In genomic region chr7:28601668-28602067, GRCm38 (mm10) we compare ENCODE assay signal across 9 mouse cellular contexts. TPM values are rescaled to one million over a fixed set of nuclear protein-coding genes. Genes with fewer than 3 reads are reported as not detected.
A peak's percentile ranks its signal among the peaks of the same experiment; 100 is the strongest.
DNase-seq lines count a peak whose midpoint lies in the region; ATAC-seq and TF ChIP-seq lines count a peak whose summit lies in the region.
"Had no signal": no experiment of that assay in that cellular context is flagged by ENCODE, and none has a peak within 500 bp of the region (broad histone marks: within the 10 kb centered on the region; RNA-seq: fewer than 3 reads in every experiment).

No protein-coding gene starts in this region.

- H3K27me3 ChIP-seq in thymus, adult 2 months (ENCODE audit: control insufficient read depth, insufficient read depth, low read length) = no peaks in the 10 kb centered on the region
- no peaks in the 10 kb centered on the region for H3K27me3 ChIP-seq in embryonic facial prominence, embryonic 11.5 days (ENCODE audit: control insufficient read depth, insufficient read depth, low read length)
- H3K27me3 ChIP-seq: heart, embryonic 15.5 days had no signal

- H3K9me3 ChIP-seq in embryonic facial prominence, embryonic 11.5 days (replicated peaks; ENCODE audit: control insufficient read depth, low read length) = no peaks in the 10 kb centered on the region
- H3K9me3 ChIP-seq: heart, embryonic 15.5 days had no signal

- H3K4me1 ChIP-seq in thymus, adult 2 months (replicated peaks; ENCODE audit: control insufficient read depth, insufficient read depth, low read length) = peaks cover 9% of the 10 kb centered on the region
- H3K4me1 ChIP-seq in embryonic facial prominence, embryonic 11.5 days (ENCODE audit: control insufficient read depth, insufficient read depth, low read length) = peaks cover under 1% of the 10 kb centered on the region; the same call in 1 of the 2 replicates

- no peak for ATAC-seq in cerebellum, adult (ENCODE audit: insufficient number of reproducible peaks, low FRiP score, low TSS enrichment)
- ATAC-seq in embryonic facial prominence, embryonic 11.5 days (replicated peaks; ENCODE audit: insufficient number of reproducible peaks, low FRiP score, low TSS enrichment, low read depth) = no peak
- ATAC-seq in inflammation-experienced regulatory T-cells, adult 6 months = peak; percentile 21

- H3K27ac ChIP-seq in thymus, adult 2 months (ENCODE audit: control insufficient read depth, insufficient read depth, low read length) = no peak overlapping the region
- no peak overlapping the region for H3K27ac ChIP-seq in embryonic facial prominence, embryonic 11.5 days (replicated peaks; ENCODE audit: low read depth, low read length)
- H3K27ac ChIP-seq: heart, embryonic 15.5 days had no signal

- 48% methylated on average over 7 of the region's 7 CpGs for WGBS in thymus, adult 2 months
- WGBS in embryonic facial prominence, embryonic 11.5 days = 26% methylated on average over 7 of the region's 7 CpGs

- H3K4me2 ChIP-seq in embryonic facial prominence, embryonic 11.5 days (ENCODE audit: low read depth, low read length) = no peak overlapping the region
- H3K4me2 ChIP-seq: heart, embryonic 15.5 days had no signal

- peak; percentile 60 for DNase-seq in cerebellum, adult 11 months
- peak; percentile 49 for DNase-seq in thymus, adult 2 months
- no peak for DNase-seq in thymus, adult 18-20 months
- DNase-seq in embryonic facial prominence, embryonic 11.5 days (ENCODE audit: low spot score) = peak; percentile 79
- peak; percentile 75 for DNase-seq in mesoderm, embryonic 11.5 days (ENCODE audit: low read depth, low spot score)
- DNase-seq in thymus, postnatal 10 days (ENCODE audit: low spot score in 2 of 2) = peak; percentile 40 to 69

- no peak overlapping the region for H3K9ac ChIP-seq in embryonic facial prominence, embryonic 11.5 days (replicated peaks; ENCODE audit: low read length)
- H3K9ac ChIP-seq: heart, embryonic 15.5 days had no signal

- no peak overlapping the region for H3K4me3 ChIP-seq in thymus, adult 2 months (ENCODE audit: control insufficient read depth, insufficient read depth, low read length)
- no peak overlapping the region for H3K4me3 ChIP-seq in embryonic facial prominence, embryonic 11.5 days (ENCODE audit: low read depth, low read length)
- H3K4me3 ChIP-seq: heart, embryonic 15.5 days had no signal

- no peaks in the 10 kb centered on the region for H3K36me3 ChIP-seq in thymus, adult 2 months (ENCODE audit: control insufficient read depth, insufficient read depth, low read length)
- no peaks in the 10 kb centered on the region for H3K36me3 ChIP-seq in embryonic facial prominence, embryonic 11.5 days (replicated peaks; ENCODE audit: control insufficient read depth, insufficient read depth, low read depth, low read length)
- H3K36me3 ChIP-seq: heart, embryonic 15.5 days had no signal

- TF ChIP-seq POLR2A in thymus, adult 2 months (IDR thresholded peaks at IDR 0.05; ENCODE audit: control insufficient read depth, extremely low read depth, insufficient read depth, low read length, poor library complexity) = no peak

- no peak for TF ChIP-seq CTCF in thymus, adult 2 months (IDR thresholded peaks at IDR 0.05; ENCODE audit: borderline replicate concordance, control insufficient read depth, extremely low read depth, insufficient read depth, low read length, poor library complexity)

RNA-seq across cellular contexts. Expression of gene Pak4, which starts 3.7 kb away (rescaled TPM):
- polyA plus RNA-seq in thymus, adult 2 months (2012; rRNA removed) = 32.8 and 37.7 TPM in 2 replicates
- 25.6 and 28.6 TPM in 2 replicates for polyA plus RNA-seq in embryonic facial prominence, embryonic 11.5 days (2014; fragmentation: Nextera tagmentation; extraction: Ambion mirVana)
- 1 to 10 TPM; 2.1 to 3.7 (median 2.6) TPM for polyA plus RNA-seq in inflammation-experienced regulatory T-cells, adult 6 months (2017; shearing (Covaris generic))

RNA-seq across cellular contexts. Expression of gene Samd4b, which starts 3.7 kb away (rescaled TPM):
- 118 and 139 TPM in 2 replicates for polyA plus RNA-seq in thymus, adult 2 months (2012; rRNA removed)
- polyA plus RNA-seq in embryonic facial prominence, embryonic 11.5 days (2014; fragmentation: Nextera tagmentation; extraction: Ambion mirVana) = 29.4 and 30.9 TPM in 2 replicates
- polyA plus RNA-seq in inflammation-experienced regulatory T-cells, adult 6 months (2017; shearing (Covaris generic)) = 1 to 10 TPM; 6.4 to 9.8 (median 8.2) TPM

RNA-seq across cellular contexts. Expression of gene Acp7, which starts 29.5 kb away (rescaled TPM):
- polyA plus RNA-seq in thymus, adult 2 months (2012; rRNA removed) = 0.69 and 0.92 TPM in 2 replicates
- polyA plus RNA-seq in embryonic facial prominence, embryonic 11.5 days (2014; fragmentation: Nextera tagmentation; extraction: Ambion mirVana) = not detected in 2 replicates
- not detected for polyA plus RNA-seq in inflammation-experienced regulatory T-cells, adult 6 months (2017; shearing (Covaris generic))
- polyA plus RNA-seq: heart, embryonic 15.5 days had no signal

RNA-seq across cellular contexts. Expression of gene Nccrp1, which starts 54.6 kb away (rescaled TPM):
- polyA plus RNA-seq in thymus, adult 2 months (2012; rRNA removed) = 1.4 TPM in 2 replicates
- not detected in 2 replicates for polyA plus RNA-seq in embryonic facial prominence, embryonic 11.5 days (2014; fragmentation: Nextera tagmentation; extraction: Ambion mirVana)
- polyA plus RNA-seq in inflammation-experienced regulatory T-cells, adult 6 months (2017; shearing (Covaris generic)) = 1 to 10 TPM in 1 of 3 experiments, not detected in 2; 1.4 TPM
- polyA plus RNA-seq: heart, embryonic 15.5 days had no signal

Comparison
In these comparisons a context has a peak if more than half of its experiments do, and no peak if none do; other contexts are left out.
1. DNase-seq: peak in cerebellum, adult 11 months (single experiment), thymus, adult 2 months (single experiment), embryonic facial prominence, embryonic 11.5 days (single experiment), mesoderm, embryonic 11.5 days (single experiment) and thymus, postnatal 10 days (2 of 2); none in thymus, adult 18-20 months (0 of 2).